Mouse (Mus musculus): ENCODE measurements around the gene Bcdin3d. TPM values are rescaled to one million over a fixed set of nuclear protein-coding genes. Genes with fewer than 3 reads are reported as not detected.

Bcdin3d gene
- total RNA-seq, 1 experiment from 2014 or later, result 7.3 TPM

DNA sequence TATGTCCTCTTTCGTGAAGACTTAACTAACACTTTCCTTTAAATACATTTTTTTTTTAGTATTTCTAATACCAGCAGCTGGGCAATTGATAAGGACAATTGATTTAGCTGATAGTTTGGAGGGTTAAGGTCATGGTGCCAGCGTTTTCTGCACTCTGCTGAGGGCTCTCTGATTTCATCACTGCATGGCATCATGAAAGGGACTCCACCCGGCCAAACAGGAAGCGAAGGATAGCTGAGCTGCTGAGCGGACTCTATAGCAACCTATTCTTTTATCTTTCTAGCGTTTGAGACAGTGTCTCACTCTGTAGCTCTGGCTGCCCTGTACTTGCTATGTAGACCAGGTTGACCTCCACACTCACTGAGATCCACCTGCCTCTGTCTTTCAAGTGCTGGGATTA, 10.2 kb upstream of the Bcdin3d start:
- ATAC-seq (replicated peaks; ENCODE audit: insufficient number of reproducible peaks, low FRiP score, low TSS enrichment, poor library complexity, severe bottlenecking), result peak; percentile 82

- no peak for ATAC-seq (replicated peaks; ENCODE audit: insufficient number of reproducible peaks, low FRiP score, low TSS enrichment, poor library complexity, severe bottlenecking)
Observed at GRCm38 (mm10) chr15:99475814-99476213, 1.3 kb upstream of the Bcdin3d start.

GRCm38 (mm10) chr15:99473801-99474575, 542 bp downstream of the Bcdin3d start:
- peak; percentile 4; the same call in 1 of the 2 replicates for ATAC-seq (replicated peaks; ENCODE audit: insufficient number of reproducible peaks, low FRiP score, low TSS enrichment, poor library complexity, severe bottlenecking)

- ATAC-seq (replicated peaks; ENCODE audit: insufficient number of reproducible peaks, low FRiP score, low TSS enrichment, poor library complexity, severe bottlenecking), result no peak
Observed at GRCm38 (mm10) chr15:99472972-99473371, 1.6 kb downstream of the Bcdin3d start.

GRCm38 (mm10) chr15:99471677-99472063, 2.9 kb downstream of the Bcdin3d start:
- no peak for ATAC-seq (replicated peaks; ENCODE audit: insufficient number of reproducible peaks, low FRiP score, low TSS enrichment, poor library complexity, severe bottlenecking)

DNA sequence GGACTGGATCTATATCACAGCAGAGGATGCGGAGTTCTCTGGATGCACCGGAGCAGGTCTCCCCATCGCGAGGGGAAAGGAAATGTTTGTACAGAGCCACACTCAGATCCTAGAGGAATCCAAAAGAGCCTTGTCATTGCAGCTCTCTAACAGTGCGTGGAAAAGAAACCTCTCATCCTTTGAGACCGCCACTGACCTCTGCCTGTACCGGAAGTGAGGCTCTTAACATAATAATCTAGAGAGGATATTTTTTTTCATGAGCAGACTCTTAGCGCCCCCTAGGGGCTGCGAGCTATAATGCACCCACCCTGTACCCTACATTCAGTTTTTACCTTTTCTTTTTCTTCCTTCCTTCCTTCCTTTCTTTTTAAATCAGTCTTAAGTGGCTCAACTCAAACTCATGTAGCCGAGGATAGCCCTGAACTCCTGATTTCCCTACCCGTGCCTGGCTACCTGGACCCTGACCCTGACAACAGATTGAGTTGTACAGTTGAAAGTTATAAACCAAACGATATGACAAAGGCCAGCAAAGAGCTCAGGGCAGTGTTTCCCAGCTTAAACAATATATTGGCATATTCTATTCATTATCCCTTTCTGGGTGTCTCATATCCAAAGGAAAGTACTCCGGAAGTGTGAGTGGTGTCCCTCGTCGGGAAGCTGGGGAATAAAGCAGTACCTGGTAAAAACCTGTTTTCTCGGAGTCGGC, 3.4 kb downstream of the Bcdin3d start:
- no peak for ATAC-seq (replicated peaks; ENCODE audit: insufficient number of reproducible peaks, low FRiP score, low TSS enrichment, poor library complexity, severe bottlenecking)

DNA sequence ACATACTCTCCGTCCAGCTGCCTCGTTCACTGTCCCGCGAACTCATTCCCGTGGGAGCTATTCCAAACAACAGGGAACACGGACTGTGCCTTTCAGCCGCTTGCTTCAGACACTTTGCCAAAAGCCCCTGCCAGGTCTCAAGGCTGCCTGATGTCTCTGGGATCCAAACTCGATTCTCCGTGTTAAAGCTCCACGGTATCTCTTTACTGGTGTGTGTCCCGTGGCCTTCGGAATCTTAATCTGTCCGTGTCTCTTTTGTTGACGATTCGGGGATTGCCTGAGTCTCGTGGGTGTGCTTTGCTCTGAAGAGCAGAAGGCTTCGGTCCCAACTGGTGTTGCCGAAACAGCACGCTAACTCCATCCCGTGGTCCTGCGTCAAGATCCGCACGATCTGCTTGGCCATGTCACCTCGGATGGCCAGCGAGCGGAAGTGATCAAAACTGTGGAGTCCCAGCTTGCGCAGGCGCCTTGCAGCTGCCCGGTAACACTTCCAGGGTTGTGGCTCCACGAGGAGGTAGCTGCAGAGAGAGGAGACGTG, 4.2 kb downstream of the Bcdin3d start:
- no peak for ATAC-seq (replicated peaks; ENCODE audit: insufficient number of reproducible peaks, low FRiP score, low TSS enrichment, poor library complexity, severe bottlenecking)

GRCm38 (mm10) chr15:99469736-99470135, 4.8 kb downstream of the Bcdin3d start:
- ATAC-seq (replicated peaks; ENCODE audit: insufficient number of reproducible peaks, low FRiP score, low TSS enrichment, poor library complexity, severe bottlenecking), result no peak

DNA sequence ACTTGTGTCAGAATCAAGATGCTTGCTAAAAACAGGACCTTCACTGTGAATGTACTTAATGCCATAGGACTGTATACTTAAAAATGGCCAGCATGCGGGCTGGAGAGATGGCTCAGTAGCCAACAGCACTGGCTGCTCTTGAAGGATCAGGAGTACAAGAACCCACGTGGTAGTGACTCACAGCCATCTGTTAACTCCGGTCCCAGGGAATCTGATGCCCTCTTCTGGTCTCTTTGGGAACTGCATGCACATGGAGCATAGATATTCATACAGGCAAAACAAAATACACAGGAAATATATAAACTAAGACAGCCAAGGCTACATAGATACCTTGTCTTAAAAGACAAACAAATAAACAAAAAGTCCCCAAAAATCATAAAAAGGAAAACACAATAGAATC, 5.5 kb downstream of the Bcdin3d start:
- ATAC-seq (replicated peaks; ENCODE audit: insufficient number of reproducible peaks, low FRiP score, low TSS enrichment, poor library complexity, severe bottlenecking), result peak; percentile 57

DNA sequence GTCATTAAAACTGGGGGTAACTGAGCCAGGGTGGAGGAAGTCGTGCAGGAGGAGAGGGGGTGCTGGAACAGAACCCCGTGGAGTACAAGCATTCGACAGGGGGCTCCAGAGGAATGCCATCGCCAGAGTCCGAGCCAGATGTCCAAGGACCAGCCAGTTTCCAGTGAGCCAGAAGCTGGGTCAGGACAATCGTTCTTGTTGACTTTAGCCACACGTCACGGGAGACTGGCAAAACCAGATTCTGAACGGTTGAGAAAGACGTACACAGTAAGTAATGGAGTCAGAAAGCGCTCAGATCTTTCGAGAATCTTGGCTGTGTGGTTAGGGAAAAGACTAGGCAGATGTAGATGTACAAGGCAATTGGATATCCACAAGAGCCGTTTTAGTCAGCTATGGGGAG, 11.3 kb downstream of the Bcdin3d start:
- no peak for ATAC-seq (replicated peaks; ENCODE audit: insufficient number of reproducible peaks, low FRiP score, low TSS enrichment, poor library complexity, severe bottlenecking)

- peak; percentile 87 for ATAC-seq (replicated peaks; ENCODE audit: insufficient number of reproducible peaks, low FRiP score, low TSS enrichment, poor library complexity, severe bottlenecking)
Observed at GRCm38 (mm10) chr15:99457606-99458401, 16.7 kb downstream of the Bcdin3d start, which contains the start of gene Nckap5l. Nckap5l (minus strand) TSS chr15:99457748.

DNA sequence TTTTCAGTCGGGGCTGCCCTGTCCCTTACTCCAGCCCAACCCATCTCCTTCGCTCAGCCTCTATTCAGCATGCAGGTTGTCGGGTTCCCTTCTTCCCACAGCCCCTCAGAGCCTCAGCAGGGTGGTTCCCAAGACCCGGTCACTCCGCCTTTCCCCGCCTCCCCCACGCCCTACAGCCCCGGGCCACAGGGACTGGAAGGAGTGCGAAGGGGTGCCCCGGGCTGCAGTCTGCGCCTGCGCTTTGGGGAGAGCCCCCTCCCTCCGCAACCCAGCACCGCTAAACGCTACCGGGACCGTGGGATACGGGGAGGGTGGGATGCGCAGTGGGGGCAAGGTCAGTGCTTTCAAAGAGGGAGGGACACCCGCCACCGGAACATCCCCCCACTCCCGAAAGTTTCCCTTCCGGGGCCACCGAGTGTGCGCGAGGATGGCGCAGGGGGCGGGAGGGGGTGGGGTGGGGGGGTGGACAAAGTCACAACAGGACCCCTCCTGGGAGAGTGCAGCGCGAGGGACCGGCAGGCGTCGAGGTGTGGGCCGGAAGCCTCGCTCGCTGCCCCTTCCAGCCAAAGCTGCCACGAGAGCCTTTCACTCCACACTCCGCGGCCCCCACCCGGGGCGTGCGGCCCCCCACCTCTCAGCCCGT, 17.4 kb downstream of the Bcdin3d start:
- no peak for ATAC-seq (replicated peaks; ENCODE audit: insufficient number of reproducible peaks, low FRiP score, low TSS enrichment, poor library complexity, severe bottlenecking)

- ATAC-seq (replicated peaks; ENCODE audit: insufficient number of reproducible peaks, low FRiP score, low TSS enrichment, poor library complexity, severe bottlenecking), result no peak
Observed at GRCm38 (mm10) chr15:99456338-99456962, 18.1 kb downstream of the Bcdin3d start.

DNA sequence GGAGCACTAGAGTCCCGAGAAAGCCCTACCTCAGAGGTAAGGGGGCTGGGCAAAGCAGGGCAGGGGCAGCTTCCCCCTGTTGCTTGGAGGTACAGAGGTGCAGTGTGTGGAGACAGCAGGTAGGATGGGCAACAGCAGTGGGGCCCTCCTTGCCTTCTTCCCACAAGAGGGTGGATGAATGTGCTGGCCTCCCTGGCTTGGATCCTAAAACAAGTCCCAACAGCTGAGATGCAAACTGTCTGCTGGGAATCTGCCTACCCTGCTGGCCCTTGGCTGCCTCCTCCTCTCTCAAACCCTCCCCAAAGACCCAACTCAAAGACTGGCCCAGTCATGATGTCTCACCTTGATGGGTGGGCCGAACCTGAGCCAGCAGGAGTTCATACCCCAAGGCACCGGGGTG, 19.1 kb downstream of the Bcdin3d start:
- no peak for ATAC-seq (replicated peaks; ENCODE audit: insufficient number of reproducible peaks, low FRiP score, low TSS enrichment, poor library complexity, severe bottlenecking)

GRCm38 (mm10) chr15:99454585-99455279, 19.8 kb downstream of the Bcdin3d start:
- ATAC-seq (replicated peaks; ENCODE audit: insufficient number of reproducible peaks, low FRiP score, low TSS enrichment, poor library complexity, severe bottlenecking), result no peak

GRCm38 (mm10) chr15:99453153-99453900, 21.2 kb downstream of the Bcdin3d start:
- ATAC-seq (replicated peaks; ENCODE audit: insufficient number of reproducible peaks, low FRiP score, low TSS enrichment, poor library complexity, severe bottlenecking), result no peak

DNA sequence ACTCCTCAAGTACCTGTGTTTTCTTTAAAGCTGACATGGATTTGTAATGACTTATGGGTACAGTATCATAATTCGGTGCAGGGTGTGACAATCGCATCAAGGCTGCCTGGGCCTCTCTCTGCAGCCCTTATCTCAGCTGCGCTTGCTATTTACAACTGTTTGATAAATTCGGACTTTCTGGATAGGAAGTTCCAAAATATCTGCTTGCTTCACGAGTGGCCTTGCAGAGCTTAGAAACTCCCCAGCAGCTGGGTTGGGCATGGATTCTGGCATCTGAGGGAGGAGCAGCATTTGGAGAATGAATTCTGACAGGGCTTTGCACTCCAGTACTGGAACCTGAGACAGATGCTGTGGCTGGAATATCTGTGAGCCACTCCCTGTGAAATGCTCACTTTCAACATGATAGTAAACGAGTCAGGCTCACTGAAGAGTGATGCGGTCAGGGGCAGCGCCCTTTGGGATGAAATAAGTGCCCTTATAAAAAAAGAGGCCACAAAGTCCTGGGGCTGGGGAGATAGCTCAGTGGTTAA, 24.7 kb downstream of the Bcdin3d start:
- ATAC-seq (replicated peaks; ENCODE audit: insufficient number of reproducible peaks, low FRiP score, low TSS enrichment, poor library complexity, severe bottlenecking), result no peak

Measured in monocyte, adult 5-6 weeks (primary cell).